Mouse (Mus musculus): ENCODE measurements at regions not wholly inside any gene's neighbourhood (a gene's known extent, or its start where the extent isn't known, plus 50 kb on each side); places are given as distances from the start of the nearest gene placed in this dataset.

GRCm38 (mm10) chr7:69572626-69573394 lies 793.7 kb downstream of the Nr2f2 start:
- H3K4me1 ChIP-seq (ENCODE audit: control insufficient read depth, insufficient read depth, low read length): no peaks in the 10 kb centered on the region

GRCm38 (mm10) chr7:69566949-69567348 lies 799.6 kb downstream of the Nr2f2 start:
- 68% methylated on average over 4 of the region's 4 CpGs for WGBS
- no peaks in the 10 kb centered on the region for H3K27me3 ChIP-seq (replicated peaks; ENCODE audit: control insufficient read depth, insufficient read depth, low read length)
- H3K4me3 ChIP-seq (ENCODE audit: insufficient read depth, low read depth, low read length): no peak overlapping the region
- no peak overlapping the region for H3K27ac ChIP-seq (ENCODE audit: insufficient read depth, low read depth, low read length)
- no peaks in the 10 kb centered on the region for H3K4me1 ChIP-seq (ENCODE audit: control insufficient read depth, insufficient read depth, low read length)
- no peak for TF ChIP-seq POLR2A (IDR thresholded peaks at IDR 0.05; ENCODE audit: low read depth, low read length)
- no peak for TF ChIP-seq CTCF (conservative IDR thresholded peaks at IDR 0.05; ENCODE audit: insufficient read depth, insufficient read length, low read depth, low read length)
- H3K36me3 ChIP-seq (ENCODE audit: control insufficient read depth, insufficient read depth, low read length): no peaks in the 10 kb centered on the region
- no peak for DNase-seq

More at GRCm38 (mm10) chr7:69572626-69573394, 793.7 kb downstream of the Nr2f2 start:
- no peak overlapping the region for H3K4me3 ChIP-seq (ENCODE audit: insufficient read depth, low read depth, low read length)
- 74% methylated on average over 7 of the region's 7 CpGs for WGBS
- H3K36me3 ChIP-seq (ENCODE audit: control insufficient read depth, insufficient read depth, low read length): no peaks in the 10 kb centered on the region
- H3K27me3 ChIP-seq (replicated peaks; ENCODE audit: control insufficient read depth, insufficient read depth, low read length): no peaks in the 10 kb centered on the region
- H3K27ac ChIP-seq (ENCODE audit: insufficient read depth, low read depth, low read length): no peak overlapping the region
- no peak for TF ChIP-seq POLR2A (IDR thresholded peaks at IDR 0.05; ENCODE audit: low read depth, low read length)
- TF ChIP-seq CTCF (conservative IDR thresholded peaks at IDR 0.05; ENCODE audit: insufficient read depth, insufficient read length, low read depth, low read length): no peak
- no peak for DNase-seq

- Histone ChIP-seq H3K27ac (ENCODE audit: insufficient read depth, low read depth, low read length) (no peak overlapping the region), H3K4me3 (ENCODE audit: insufficient read depth, low read depth, low read length) (no peak overlapping the region), H3K36me3 (ENCODE audit: control insufficient read depth, insufficient read depth, low read length) (no peaks in the 10 kb centered on the region), H3K4me1 (ENCODE audit: control insufficient read depth, insufficient read depth, low read length) (no peaks in the 10 kb centered on the region), H3K27me3 (replicated peaks; ENCODE audit: control insufficient read depth, insufficient read depth, low read length) (no peaks in the 10 kb centered on the region)
- no peak for DNase-seq
- TF ChIP-seq POLR2A (IDR thresholded peaks at IDR 0.05; ENCODE audit: low read depth, low read length) (no peak), CTCF (conservative IDR thresholded peaks at IDR 0.05; ENCODE audit: insufficient read depth, insufficient read length, low read depth, low read length) (no peak)
- WGBS: 84% methylated on average over 2 of the region's 2 CpGs
These were observed 802.1 kb downstream of the Nr2f2 start for GRCm38 (mm10) chr7:69564432-69564831.

- H3K4me3 ChIP-seq (ENCODE audit: insufficient read depth, low read depth, low read length): no peak overlapping the region
- no peak for TF ChIP-seq POLR2A (IDR thresholded peaks at IDR 0.05; ENCODE audit: low read depth, low read length)
- TF ChIP-seq CTCF (conservative IDR thresholded peaks at IDR 0.05; ENCODE audit: insufficient read depth, insufficient read length, low read depth, low read length): no peak
- no peak overlapping the region for H3K27ac ChIP-seq (ENCODE audit: insufficient read depth, low read depth, low read length)
- no peak for DNase-seq
- no peaks in the 10 kb centered on the region for H3K27me3 ChIP-seq (replicated peaks; ENCODE audit: control insufficient read depth, insufficient read depth, low read length)
- no peaks in the 10 kb centered on the region for H3K36me3 ChIP-seq (ENCODE audit: control insufficient read depth, insufficient read depth, low read length)
- WGBS: 60% methylated on average over 8 of the region's 8 CpGs
- H3K4me1 ChIP-seq (ENCODE audit: control insufficient read depth, insufficient read depth, low read length): no peaks in the 10 kb centered on the region
These were observed 805.7 kb upstream of the Arrdc4 start for GRCm38 (mm10) chr7:69554776-69555175.

GRCm38 (mm10) chr7:69553981-69554380 lies 804.9 kb upstream of the Arrdc4 start:
- WGBS: 87% methylated on average over 6 of the region's 6 CpGs
- Histone ChIP-seq H3K4me1 (ENCODE audit: control insufficient read depth, insufficient read depth, low read length) (no peaks in the 10 kb centered on the region), H3K36me3 (ENCODE audit: control insufficient read depth, insufficient read depth, low read length) (no peaks in the 10 kb centered on the region), H3K27ac (ENCODE audit: insufficient read depth, low read depth, low read length) (no peak overlapping the region), H3K4me3 (ENCODE audit: insufficient read depth, low read depth, low read length) (no peak overlapping the region), H3K27me3 (replicated peaks; ENCODE audit: control insufficient read depth, insufficient read depth, low read length) (no peaks in the 10 kb centered on the region)
- TF ChIP-seq POLR2A (IDR thresholded peaks at IDR 0.05; ENCODE audit: low read depth, low read length) (no peak), CTCF (conservative IDR thresholded peaks at IDR 0.05; ENCODE audit: insufficient read depth, insufficient read length, low read depth, low read length) (no peak)
- no peak for DNase-seq

- DNase-seq: no peak
- no peaks in the 10 kb centered on the region for H3K27me3 ChIP-seq (replicated peaks; ENCODE audit: control insufficient read depth, insufficient read depth, low read length)
- no peaks in the 10 kb centered on the region for H3K4me1 ChIP-seq (ENCODE audit: control insufficient read depth, insufficient read depth, low read length)
- 85% methylated on average over 1 of the region's 1 CpGs for WGBS
- no peak overlapping the region for H3K4me3 ChIP-seq (ENCODE audit: insufficient read depth, low read depth, low read length)
- H3K27ac ChIP-seq (ENCODE audit: insufficient read depth, low read depth, low read length): no peak overlapping the region
- H3K36me3 ChIP-seq (ENCODE audit: control insufficient read depth, insufficient read depth, low read length): no peaks in the 10 kb centered on the region
- TF ChIP-seq POLR2A (IDR thresholded peaks at IDR 0.05; ENCODE audit: low read depth, low read length): no peak
These were observed 787.0 kb upstream of the Arrdc4 start for GRCm38 (mm10) chr7:69536072-69536471.

GRCm38 (mm10) chr7:69513966-69514365 lies 764.9 kb upstream of the Arrdc4 start:
- Histone ChIP-seq H3K36me3 (ENCODE audit: control insufficient read depth, insufficient read depth, low read length) (no peaks in the 10 kb centered on the region), H3K4me1 (ENCODE audit: control insufficient read depth, insufficient read depth, low read length) (no peaks in the 10 kb centered on the region), H3K27ac (ENCODE audit: insufficient read depth, low read depth, low read length) (no peak overlapping the region), H3K27me3 (replicated peaks; ENCODE audit: control insufficient read depth, insufficient read depth, low read length) (no peaks in the 10 kb centered on the region), H3K4me3 (ENCODE audit: insufficient read depth, low read depth, low read length) (no peak overlapping the region)
- whole genome bisulfite sequencing: 86% methylated on average over 2 of the region's 2 CpGs
- DNase-seq: no peak
- no peak for TF ChIP-seq POLR2A (IDR thresholded peaks at IDR 0.05; ENCODE audit: low read depth, low read length)
- TF ChIP-seq CTCF (conservative IDR thresholded peaks at IDR 0.05; ENCODE audit: insufficient read depth, insufficient read length, low read depth, low read length): no peak
